Mouse (Mus musculus) cerebellum, adult 2 months (tissue): ENCODE data around the gene Sohlh2.

Experiments
- CTCF ChIP-seq: fragments of 200-500 bp; IDR thresholded peaks from 2 replicates; pipeline ENCODE4 v1.5.1; 2011; ENCODE audit warnings: low read depth, mild to moderate bottlenecking, control low read depth, low read length, moderate library complexity, borderline replicate concordance; ENCODE audit not compliant: insufficient read depth
- POLR2A ChIP-seq: fragments of 200-500 bp; IDR thresholded peaks from 2 replicates; pipeline ENCODE4 v1.6.1; 2011; ENCODE audit warnings: low read length, control low read depth, borderline replicate concordance; ENCODE audit not compliant: insufficient read depth

GRCm38 (mm10) chr3:55141401-55141800 lies 40.4 kb upstream of the Sohlh2 start:
- TF ChIP-seq POLR2A, result no peak
- no peak for TF ChIP-seq CTCF
